Mouse (Mus musculus): Measurements from ENCODE around the gene Eef2.

Eef2 gene

GRCm38 (mm10) chr10:81176466-81177271 lies at the start of gene Eef2:
TSS of gene Eef2 (plus strand) at chr10:81176631.
- in situ Hi-C loops (cut with MboI; ENCODE audit: low sequenced_read_pairs): no loop called here

- in situ Hi-C loops (cut with MboI; ENCODE audit: low sequenced_read_pairs): no loop called here
Measured at GRCm38 (mm10) chr10:81134181-81134587, 42.2 kb upstream of the Eef2 start.

GRCm38 (mm10) chr10:81134966-81135681 lies 41.3 kb upstream of the Eef2 start, which contains the start of gene Zbtb7a:
TSS of gene Zbtb7a (plus strand) at chr10:81135220.
- in situ Hi-C loops (cut with MboI; ENCODE audit: low sequenced_read_pairs): no loop called here

GRCm38 (mm10) chr10:81135831-81136705 lies 40.4 kb upstream of the Eef2 start:
- in situ Hi-C loops (cut with MboI; ENCODE audit: low sequenced_read_pairs): no loop called here

GRCm38 (mm10) chr10:81136706-81137231 lies 39.7 kb upstream of the Eef2 start:
- in situ Hi-C loops (cut with MboI; ENCODE audit: low sequenced_read_pairs): no loop called here

- in situ Hi-C loops (cut with MboI; ENCODE audit: low sequenced_read_pairs): no loop called here
Measured at GRCm38 (mm10) chr10:81137252-81138130, 38.9 kb upstream of the Eef2 start.

- in situ Hi-C loops (cut with MboI; ENCODE audit: low sequenced_read_pairs): no loop called here
Measured at GRCm38 (mm10) chr10:81138131-81138782, 38.2 kb upstream of the Eef2 start.

GRCm38 (mm10) chr10:81138821-81139528 lies 37.5 kb upstream of the Eef2 start:
- in situ Hi-C loops (cut with MboI; ENCODE audit: low sequenced_read_pairs): no loop called here

GRCm38 (mm10) chr10:81139529-81139846 lies 36.9 kb upstream of the Eef2 start:
- in situ Hi-C loops (cut with MboI; ENCODE audit: low sequenced_read_pairs): no loop called here

- in situ Hi-C loops (cut with MboI; ENCODE audit: low sequenced_read_pairs): no loop called here
Measured at GRCm38 (mm10) chr10:81140005-81140404, 36.4 kb upstream of the Eef2 start.

- in situ Hi-C loops (cut with MboI; ENCODE audit: low sequenced_read_pairs): no loop called here
Measured at GRCm38 (mm10) chr10:81140717-81141454, 35.5 kb upstream of the Eef2 start.

- in situ Hi-C loops (cut with MboI; ENCODE audit: low sequenced_read_pairs): no loop called here
Measured at GRCm38 (mm10) chr10:81141455-81142210, 34.8 kb upstream of the Eef2 start.

- in situ Hi-C loops (cut with MboI; ENCODE audit: low sequenced_read_pairs): no loop called here
Measured at GRCm38 (mm10) chr10:81142551-81142981, 33.9 kb upstream of the Eef2 start.

- in situ Hi-C loops (cut with MboI; ENCODE audit: low sequenced_read_pairs): no loop called here
Measured at GRCm38 (mm10) chr10:81143157-81143633, 33.2 kb upstream of the Eef2 start.

GRCm38 (mm10) chr10:81143845-81144437 lies 32.5 kb upstream of the Eef2 start:
- in situ Hi-C loops (cut with MboI; ENCODE audit: low sequenced_read_pairs): no loop called here

GRCm38 (mm10) chr10:81144667-81145066 lies 31.8 kb upstream of the Eef2 start:
- in situ Hi-C loops (cut with MboI; ENCODE audit: low sequenced_read_pairs): no loop called here

GRCm38 (mm10) chr10:81145307-81145706 lies 31.1 kb upstream of the Eef2 start:
- in situ Hi-C loops (cut with MboI; ENCODE audit: low sequenced_read_pairs): no loop called here
